Mouse (Mus musculus) midbrain, postnatal 0 days (tissue): ENCODE data around the gene Best2. TPM values are rescaled to one million over a fixed set of nuclear protein-coding genes. Genes with fewer than 3 reads are reported as not detected.
A peak's percentile ranks its signal among the peaks of the same experiment; 100 is the strongest.

Source experiments
- ATAC-seq: fragments of 200-750 bp; cut with Nextera tagmentation; 2 replicates; pipeline ENCODE4 v1.8.0; 2017; ENCODE audit warnings: moderate number of reproducible peaks, mild to moderate bottlenecking, moderate TSS enrichment, moderate library complexity; ENCODE audit not compliant: low FRiP score
- DNase-seq: peaks from one replicate; pipeline ENCODE4 v3.0.0-alpha.2; 2015; ENCODE audit warnings: low spot score
- H3K27ac ChIP-seq: fragments of 300-500 bp; sonication (generic); 2 replicates; pipeline ENCODE4 v1.5.1; 2014; ENCODE audit warnings: low read depth, mild to moderate bottlenecking, low read length, mixed read lengths
- H3K27me3 ChIP-seq: fragments of 300-500 bp; sonication (generic); 2 replicates; pipeline ENCODE4 v1.6.1; 2014; ENCODE audit warnings: low read length, control low read depth, mixed read lengths; ENCODE audit not compliant: insufficient read depth
- H3K36me3 ChIP-seq: fragments of 300-500 bp; sonication (generic); 2 replicates; pipeline ENCODE4 v1.6.1; 2014; ENCODE audit warnings: low read length, control low read depth, mixed read lengths; ENCODE audit not compliant: insufficient read depth
- H3K4me1 ChIP-seq: fragments of 300-500 bp; sonication (generic); 2 replicates; pipeline ENCODE4 v1.6.1; 2014; ENCODE audit warnings: mild to moderate bottlenecking, control low read depth, antibody characterized with exemption, low read length, mixed read lengths; ENCODE audit not compliant: insufficient read depth
- H3K4me2 ChIP-seq: fragments of 300-500 bp; sonication (generic); 2 replicates; pipeline ENCODE4 v1.6.1; 2014; ENCODE audit warnings: low read depth, mild to moderate bottlenecking, low read length, mixed read lengths; ENCODE audit not compliant: poor library complexity, severe bottlenecking
- H3K4me3 ChIP-seq: fragments of 300-500 bp; sonication (generic); 2 replicates; pipeline ENCODE4 v1.5.1; 2014; ENCODE audit warnings: low read depth, mild to moderate bottlenecking, low read length, moderate library complexity
- H3K9ac ChIP-seq: fragments of 300-500 bp; sonication (generic); replicated peaks from 2 replicates; pipeline ENCODE4 v1.6.1; 2014; ENCODE audit warnings: mild to moderate bottlenecking, low read length, moderate library complexity, mixed read lengths; ENCODE audit not compliant: poor library complexity, severe bottlenecking
- H3K9me3 ChIP-seq: fragments of 300-500 bp; sonication (generic); 2 replicates; pipeline ENCODE4 v1.6.1; 2016; ENCODE audit warnings: low read length, control low read depth
- CTCF ChIP-seq: IDR thresholded peaks from 2 replicates; pipeline ENCODE4 v1.5.1; 2016; ENCODE audit warnings: antibody characterized with exemption, mild to moderate bottlenecking
- whole genome bisulfite sequencing: fragments of 180-500 bp; shearing (Covaris S2); extraction: QIAGEN DNeasy Blood & Tissue Kit; methylation state at CpG from one replicate; pipeline ENCODE4 v1.1.7; 2014; 5-methylcytosine and 5-hydroxymethylcytosine counted together
- polyA plus RNA-seq: library from polyadenylated mRNA; unstranded; fragments of >200 nt; fragmentation: Nextera tagmentation; extraction: Ambion mirVana; gene quantifications from 2 replicates; pipeline ENCODE4 v1.2.1, GENCODE M21; 2015
- total RNA-seq: library from RNA; depleted of rRNA; stranded (reverse); fragments of >200 nt; gene quantifications from 2 replicates; pipeline ENCODE4 v1.2.3, GENCODE M21; 2014

Best2 gene
- total and polyA plus RNA-seq, 2 experiments from 2014 or later, result 0.15 TPM; not detected in 1

- no peaks in the 10 kb centered on the region for H3K27me3 ChIP-seq
These were observed 17.4 kb downstream of the Best2 start for GRCm38 (mm10) chr8:84996978-84997377.

GRCm38 (mm10) chr8:84995680-84996079, 18.7 kb downstream of the Best2 start:
- TF ChIP-seq CTCF, result no peak
- H3K4me2 ChIP-seq, result no peak overlapping the region
- H3K27ac ChIP-seq, result no peak overlapping the region
- H3K9ac ChIP-seq, result no peak overlapping the region
- no peak overlapping the region for H3K4me3 ChIP-seq
- peak; percentile 40 for DNase-seq
- ATAC-seq, result no peak
- H3K36me3 ChIP-seq, result peaks cover 14% of the 10 kb centered on the region; the same call in 1 of the 2 replicates
- 24% methylated on average over 25 of the region's 25 CpGs for WGBS
- no peaks in the 10 kb centered on the region for H3K27me3 ChIP-seq
- no peaks in the 10 kb centered on the region for H3K9me3 ChIP-seq
- peaks cover 5% of the 10 kb centered on the region; the same call in 1 of the 2 replicates for H3K4me1 ChIP-seq

More at GRCm38 (mm10) chr8:84996978-84997377, 17.4 kb downstream of the Best2 start:
- DNase-seq (no peak), ATAC-seq (no peak)
- Histone ChIP-seq H3K9me3 (no peaks in the 10 kb centered on the region), H3K4me2 (no peak overlapping the region), H3K9ac (no peak overlapping the region), H3K36me3 (peaks cover 18% of the 10 kb centered on the region; the same call in 1 of the 2 replicates), H3K27ac (no peak overlapping the region), H3K4me1 (no peaks in the 10 kb centered on the region), H3K4me3 (no peak overlapping the region)
- 82% methylated on average over 5 of the region's 5 CpGs for WGBS
- no peak for TF ChIP-seq CTCF

- WGBS, result 96% methylated on average over 9 of the region's 9 CpGs
- peaks cover 14% of the 10 kb centered on the region; the same call in 1 of the 2 replicates for H3K36me3 ChIP-seq
- ATAC-seq, result no peak
- no peak overlapping the region for H3K27ac ChIP-seq
- peaks cover 5% of the 10 kb centered on the region; the same call in 1 of the 2 replicates for H3K4me1 ChIP-seq
- DNase-seq, result no peak
- H3K9ac ChIP-seq, result no peak overlapping the region
- H3K4me2 ChIP-seq, result no peak overlapping the region
- no peaks in the 10 kb centered on the region for H3K27me3 ChIP-seq
- H3K9me3 ChIP-seq, result no peaks in the 10 kb centered on the region
- no peak overlapping the region for H3K4me3 ChIP-seq
- TF ChIP-seq CTCF, result no peak
These were observed 20.0 kb downstream of the Best2 start for GRCm38 (mm10) chr8:84994375-84994774.

- no peaks in the 10 kb centered on the region for H3K9me3 ChIP-seq
- 0 out of 2 replicates have a peak, but pooled peaks cover 14% of the 10 kb centered on the region for H3K36me3 ChIP-seq
- peak overlapping the region; percentile 59 for H3K4me3 ChIP-seq
- H3K9ac ChIP-seq, result peak overlapping the region; percentile 91
- 5% methylated on average over 15 of the region's 15 CpGs for WGBS
- peak overlapping the region; percentile 72 for H3K27ac ChIP-seq
- H3K4me1 ChIP-seq, result peaks cover 5% of the 10 kb centered on the region; the same call in 1 of the 2 replicates
- no peak for TF ChIP-seq CTCF
- DNase-seq, result peak; percentile 75
- peak overlapping the region; percentile 91 for H3K4me2 ChIP-seq
- peak; percentile 59 for ATAC-seq
- H3K27me3 ChIP-seq, result no peaks in the 10 kb centered on the region
These were observed 23.5 kb downstream of the Best2 start for GRCm38 (mm10) chr8:84990836-84991235.

- H3K9ac ChIP-seq, result peak within 1 kb of the TSS; percentile 91
- H3K27ac ChIP-seq, result peak within 1 kb of the TSS; percentile 72
- ATAC-seq, result peak; percentile 89
- 0 out of 2 replicates have a peak, but pooled peaks cover 10% of the 10 kb centered on the region for H3K36me3 ChIP-seq
- peak within 1 kb of the TSS; percentile 59 for H3K4me3 ChIP-seq
- H3K4me2 ChIP-seq, result peak within 1 kb of the TSS; percentile 91
- peaks cover 5% of the 10 kb centered on the region; the same call in 1 of the 2 replicates for H3K4me1 ChIP-seq
- peak; percentile 98 for TF ChIP-seq CTCF
- no peaks in the 10 kb centered on the region for H3K27me3 ChIP-seq
- peak; percentile 99 for DNase-seq
- 0% methylated on average over 26 of the region's 28 CpGs for WGBS
- H3K9me3 ChIP-seq, result no peaks in the 10 kb centered on the region
These were observed 24.0 kb downstream of the Best2 start, which contains the start of gene Hook2 for GRCm38 (mm10) chr8:84990349-84990748. Gene Hook2, plus strand, starts transcription at chr8:84990603.

- peak overlapping the region; percentile 72 for H3K27ac ChIP-seq
These were observed 24.5 kb downstream of the Best2 start for GRCm38 (mm10) chr8:84989810-84990209.

More at GRCm38 (mm10) chr8:84989810-84990209, 24.5 kb downstream of the Best2 start:
- H3K36me3 ChIP-seq, result 0 out of 2 replicates have a peak, but pooled peaks cover 5% of the 10 kb centered on the region
- H3K4me2 ChIP-seq, result peak overlapping the region; percentile 91
- peak overlapping the region; percentile 59 for H3K4me3 ChIP-seq
- peaks cover 7% of the 10 kb centered on the region for H3K4me1 ChIP-seq
- H3K9ac ChIP-seq, result peak overlapping the region; percentile 91
- ATAC-seq, result peak; percentile 67
- under 1% methylated on average over 15 of the region's 15 CpGs for WGBS
- TF ChIP-seq CTCF, result peak; percentile 85
- H3K27me3 ChIP-seq, result no peaks in the 10 kb centered on the region
- peak; percentile 89 for DNase-seq
- H3K9me3 ChIP-seq, result no peaks in the 10 kb centered on the region
